Mouse (Mus musculus) ES-Bruce4 (cell line): ENCODE measurements around the gene Btbd19.

Source experiments
- CTCF ChIP-seq: IDR thresholded peaks from one replicate; pipeline ENCODE4 v1.8.1; 2011; ENCODE audit warnings: low read depth, low read length
- EP300 ChIP-seq: IDR thresholded peaks from 2 replicates; pipeline ENCODE4 v1.6.1; 2011; ENCODE audit warnings: low read depth, low read length; ENCODE audit not compliant: insufficient read depth
- POLR2A ChIP-seq: IDR thresholded peaks from one replicate; pipeline ENCODE4 v1.8.1; 2011; ENCODE audit warnings: low read length; ENCODE audit not compliant: insufficient read depth

- TF ChIP-seq CTCF (no peak), EP300 (no peak), POLR2A (no peak)
Measured at GRCm38 (mm10) chr4:117124218-117124517, 1.4 kb downstream of the Btbd19 start.
